Mouse (Mus musculus) midbrain, embryonic 16.5 days (tissue): Measurements from ENCODE around the gene Gpc6. TPM values are rescaled to one million over a fixed set of nuclear protein-coding genes. Genes with fewer than 3 reads are reported as not detected.
A peak's percentile ranks its signal among the peaks of the same experiment; 100 is the strongest.

Experiments used
- ATAC-seq: fragments of 200-750 bp; cut with Nextera tagmentation; 2 replicates; pipeline ENCODE4 v1.8.0; 2017; ENCODE audit warnings: moderate TSS enrichment
- H3K27ac ChIP-seq: fragments of 300-500 bp; sonication (generic); 2 replicates; pipeline ENCODE4 v1.5.1; 2014; ENCODE audit warnings: mild to moderate bottlenecking, low read length, mixed read lengths
- H3K27me3 ChIP-seq: fragments of 300-500 bp; sonication (generic); 2 replicates; pipeline ENCODE4 v1.6.1; 2014; ENCODE audit warnings: low read depth, low read length, mixed read lengths; ENCODE audit not compliant: control insufficient read depth, insufficient read depth
- H3K36me3 ChIP-seq: fragments of 300-500 bp; sonication (generic); 2 replicates; pipeline ENCODE4 v1.6.1; 2014; ENCODE audit warnings: mild to moderate bottlenecking, low read length, moderate library complexity, mixed read lengths; ENCODE audit not compliant: control insufficient read depth, insufficient read depth
- H3K4me1 ChIP-seq: fragments of 300-500 bp; sonication (generic); 2 replicates; pipeline ENCODE4 v1.6.1; 2014; ENCODE audit warnings: mild to moderate bottlenecking, low read length, mixed read lengths; ENCODE audit not compliant: control insufficient read depth, insufficient read depth
- H3K4me2 ChIP-seq: fragments of 300-500 bp; sonication (generic); 2 replicates; pipeline ENCODE4 v1.6.1; 2014; ENCODE audit warnings: mild to moderate bottlenecking, low read length, mixed read lengths
- H3K4me3 ChIP-seq: fragments of 300-500 bp; sonication (generic); 2 replicates; pipeline ENCODE4 v1.5.1; 2014; ENCODE audit warnings: low read depth, mild to moderate bottlenecking, low read length, moderate library complexity, mixed read lengths
- H3K9ac ChIP-seq: fragments of 300-500 bp; sonication (generic); 2 replicates; pipeline ENCODE4 v1.6.1; 2014; ENCODE audit warnings: low read depth, low read length, mixed read lengths
- H3K9me3 ChIP-seq: fragments of 300-500 bp; sonication (generic); replicated peaks from 2 replicates; pipeline ENCODE4 v1.6.1; 2014; ENCODE audit warnings: mild to moderate bottlenecking, low read length, mixed read lengths; ENCODE audit not compliant: control insufficient read depth, poor library complexity, severe bottlenecking
- WGBS: fragments of 180-500 bp; shearing (Covaris S2); extraction: QIAGEN DNeasy Blood & Tissue Kit; methylation state at CpG from one replicate; pipeline ENCODE4 v1.1.7; 2014; 5-methylcytosine and 5-hydroxymethylcytosine counted together
- polyA plus RNA-seq: library from polyadenylated mRNA; unstranded; fragments of >200 nt; fragmentation: Nextera tagmentation; extraction: Ambion mirVana; gene quantifications from 2 replicates; pipeline ENCODE4 v1.2.1, GENCODE M21; 2015

Gene Gpc6
- polyA plus RNA-seq, 1 experiment from 2014 or later: 19.7 TPM

GRCm38 (mm10) chr14:117499354-117499753 is 574.2 kb downstream of the Gpc6 start:
- WGBS: 83% methylated on average over 4 of the region's 4 CpGs
- H3K4me3 ChIP-seq: no peak overlapping the region
- no peak overlapping the region for H3K4me2 ChIP-seq
- no peak overlapping the region for H3K9ac ChIP-seq
- H3K36me3 ChIP-seq: no peaks in the 10 kb centered on the region
- H3K27me3 ChIP-seq: no peaks in the 10 kb centered on the region
- H3K9me3 ChIP-seq: no peaks in the 10 kb centered on the region
- no peak overlapping the region for H3K27ac ChIP-seq
- H3K4me1 ChIP-seq: no peaks in the 10 kb centered on the region
- ATAC-seq: no peak

- Histone ChIP-seq H3K4me1 (peaks cover 2% of the 10 kb centered on the region; the same call in 1 of the 2 replicates), H3K27me3 (no peaks in the 10 kb centered on the region), H3K9me3 (no peaks in the 10 kb centered on the region), H3K27ac (no peak overlapping the region), H3K36me3 (no peaks in the 10 kb centered on the region), H3K9ac (no peak overlapping the region), H3K4me2 (no peak overlapping the region), H3K4me3 (no peak overlapping the region)
- no peak for ATAC-seq
- 81% methylated on average over 2 of the region's 2 CpGs for WGBS
These were observed 589.7 kb downstream of the Gpc6 start for GRCm38 (mm10) chr14:117514829-117515228.

GRCm38 (mm10) chr14:117519574-117519973 is 594.5 kb downstream of the Gpc6 start:
- H3K27me3 ChIP-seq: no peaks in the 10 kb centered on the region
- H3K4me2 ChIP-seq: no peak overlapping the region
- no peak overlapping the region for H3K27ac ChIP-seq
- no peaks in the 10 kb centered on the region for H3K9me3 ChIP-seq
- peaks cover 2% of the 10 kb centered on the region; the same call in 1 of the 2 replicates for H3K4me1 ChIP-seq
- 57% methylated on average over 8 of the region's 8 CpGs for WGBS
- no peaks in the 10 kb centered on the region for H3K36me3 ChIP-seq
- H3K4me3 ChIP-seq: no peak overlapping the region
- peak; percentile 28; the same call in 1 of the 2 replicates for ATAC-seq
- no peak overlapping the region for H3K9ac ChIP-seq

GRCm38 (mm10) chr14:117520706-117521105 is 595.6 kb downstream of the Gpc6 start:
- no peaks in the 10 kb centered on the region for H3K9me3 ChIP-seq
- no peaks in the 10 kb centered on the region for H3K27me3 ChIP-seq
- no peak overlapping the region for H3K4me3 ChIP-seq
- no peak overlapping the region for H3K4me2 ChIP-seq
- no peak for ATAC-seq
- no peak overlapping the region for H3K9ac ChIP-seq
- H3K36me3 ChIP-seq: no peaks in the 10 kb centered on the region
- no peak overlapping the region for H3K27ac ChIP-seq
- WGBS: 91% methylated on average over 2 of the region's 2 CpGs
- H3K4me1 ChIP-seq: peaks cover 2% of the 10 kb centered on the region; the same call in 1 of the 2 replicates

GRCm38 (mm10) chr14:117525133-117525532 is 600.0 kb downstream of the Gpc6 start:
- no peak for ATAC-seq
- Histone ChIP-seq H3K9me3 (no peaks in the 10 kb centered on the region), H3K4me2 (no peak overlapping the region), H3K27ac (no peak overlapping the region), H3K36me3 (no peaks in the 10 kb centered on the region), H3K9ac (no peak overlapping the region), H3K27me3 (no peaks in the 10 kb centered on the region), H3K4me3 (no peak overlapping the region), H3K4me1 (no peaks in the 10 kb centered on the region)
- 90% methylated on average over 6 of the region's 6 CpGs for WGBS

GRCm38 (mm10) chr14:117527053-117527452 is 601.9 kb downstream of the Gpc6 start:
- no peak for ATAC-seq
- no peak overlapping the region for H3K4me2 ChIP-seq
- WGBS: 86% methylated on average over 7 of the region's 7 CpGs
- H3K27me3 ChIP-seq: no peaks in the 10 kb centered on the region
- H3K4me1 ChIP-seq: no peaks in the 10 kb centered on the region
- H3K4me3 ChIP-seq: no peak overlapping the region
- H3K9me3 ChIP-seq: no peaks in the 10 kb centered on the region
- no peak overlapping the region for H3K9ac ChIP-seq
- no peaks in the 10 kb centered on the region for H3K36me3 ChIP-seq
- H3K27ac ChIP-seq: no peak overlapping the region

GRCm38 (mm10) chr14:117529439-117529838 is 604.3 kb downstream of the Gpc6 start:
- no peaks in the 10 kb centered on the region for H3K4me1 ChIP-seq
- H3K9ac ChIP-seq: no peak overlapping the region
- no peak overlapping the region for H3K27ac ChIP-seq
- no peak for ATAC-seq
- no peaks in the 10 kb centered on the region for H3K27me3 ChIP-seq
- H3K9me3 ChIP-seq: no peaks in the 10 kb centered on the region
- H3K4me2 ChIP-seq: no peak overlapping the region
- no peak overlapping the region for H3K4me3 ChIP-seq
- H3K36me3 ChIP-seq: no peaks in the 10 kb centered on the region
- 71% methylated on average over 3 of the region's 3 CpGs for WGBS

GRCm38 (mm10) chr14:117552776-117553175 is 627.7 kb downstream of the Gpc6 start:
- no peak overlapping the region for H3K27ac ChIP-seq
- H3K4me3 ChIP-seq: no peak overlapping the region
- no peak for ATAC-seq
- no peak overlapping the region for H3K4me2 ChIP-seq
- no peaks in the 10 kb centered on the region for H3K27me3 ChIP-seq
- no peaks in the 10 kb centered on the region for H3K4me1 ChIP-seq
- H3K9ac ChIP-seq: no peak overlapping the region
- no peaks in the 10 kb centered on the region for H3K9me3 ChIP-seq
- no peaks in the 10 kb centered on the region for H3K36me3 ChIP-seq

GRCm38 (mm10) chr14:117556715-117557320 is 631.7 kb downstream of the Gpc6 start:
- Histone ChIP-seq H3K4me3 (no peak overlapping the region), H3K4me2 (no peak overlapping the region), H3K36me3 (no peaks in the 10 kb centered on the region), H3K4me1 (peaks cover 2% of the 10 kb centered on the region; the same call in 1 of the 2 replicates), H3K9me3 (no peaks in the 10 kb centered on the region), H3K27ac (no peak overlapping the region), H3K27me3 (no peaks in the 10 kb centered on the region), H3K9ac (no peak overlapping the region)
- 72% methylated on average over 7 of the region's 7 CpGs for WGBS
- ATAC-seq: no peak
